Mouse (Mus musculus): ENCODE data around the gene Syt14.

DNA sequence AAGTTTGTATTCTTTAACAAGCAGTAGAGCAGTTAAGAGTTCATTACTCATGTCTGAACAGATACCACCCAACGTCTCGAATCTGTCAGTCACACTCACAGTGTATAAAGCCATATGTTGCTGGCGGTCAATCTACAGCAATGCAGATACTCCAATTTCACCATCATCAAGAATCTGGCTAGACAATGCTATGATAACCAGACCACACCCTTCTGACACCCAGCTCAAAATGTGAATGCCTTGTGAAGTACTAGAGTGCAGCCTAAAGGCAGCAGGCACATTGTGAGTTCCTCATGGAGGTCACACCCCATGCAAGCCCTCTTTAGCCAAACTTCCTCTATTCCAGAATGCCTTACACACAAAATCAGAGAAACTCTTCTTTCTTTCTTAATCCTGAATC lies 53.9 kb downstream of the Syt14 start:
- TF ChIP-seq CTCF (IDR thresholded peaks at IDR 0.05; ENCODE audit: low read depth) (no peak), EP300 (IDR thresholded peaks at IDR 0.05; ENCODE audit: low read depth) (peak; percentile 82)
